Mouse (Mus musculus) neural tube, embryonic 13.5 days (tissue): ENCODE data around the gene Phb. TPM values are rescaled to one million over a fixed set of nuclear protein-coding genes. Genes with fewer than 3 reads are reported as not detected.

Experiments
- ATAC-seq: fragments of 200-750 bp; cut with Nextera tagmentation; 2 replicates; pipeline ENCODE4 v1.8.0; 2017; ENCODE audit warnings: low read depth, mild to moderate bottlenecking, moderate TSS enrichment, moderate library complexity
- H3K27ac ChIP-seq: fragments of 300-500 bp; sonication (generic); replicated peaks from 2 replicates; pipeline ENCODE4 v1.5.1; 2015; ENCODE audit warnings: moderate library complexity, mild to moderate bottlenecking, inconsistent platforms
- H3K27me3 ChIP-seq: fragments of 300-500 bp; sonication (generic); 2 replicates; pipeline ENCODE4 v1.6.1; 2015; ENCODE audit warnings: mild to moderate bottlenecking, inconsistent platforms
- H3K36me3 ChIP-seq: fragments of 300-500 bp; sonication (generic); 2 replicates; pipeline ENCODE4 v1.6.1; 2015; ENCODE audit warnings: mild to moderate bottlenecking, inconsistent platforms
- H3K4me1 ChIP-seq: fragments of 300-500 bp; sonication (generic); replicated peaks from 2 replicates; pipeline ENCODE4 v1.6.1; 2015; ENCODE audit warnings: inconsistent platforms
- H3K4me2 ChIP-seq: fragments of 300-500 bp; sonication (generic); 2 replicates; pipeline ENCODE4 v1.6.1; 2015; ENCODE audit warnings: inconsistent platforms, mild to moderate bottlenecking, moderate library complexity
- H3K4me3 ChIP-seq: fragments of 300-500 bp; sonication (generic); 2 replicates; pipeline ENCODE4 v1.5.1; 2015; ENCODE audit warnings: mild to moderate bottlenecking, inconsistent platforms
- H3K9ac ChIP-seq: fragments of 300-500 bp; sonication (generic); 2 replicates; pipeline ENCODE4 v1.6.1; 2015; ENCODE audit warnings: moderate library complexity, mild to moderate bottlenecking, inconsistent platforms
- H3K9me3 ChIP-seq: fragments of 300-500 bp; sonication (generic); 2 replicates; pipeline ENCODE4 v1.6.1; 2016; ENCODE audit warnings: inconsistent platforms
- WGBS: fragments of 180-500 bp; shearing (Covaris S2); methylation state at CpG from one replicate; pipeline ENCODE4 v1.1.7; 2015; 5-methylcytosine and 5-hydroxymethylcytosine counted together
- polyA plus RNA-seq: library from polyadenylated mRNA; unstranded; fragments of >200 nt; fragmentation: Nextera tagmentation; extraction: Ambion mirVana; gene quantifications from 2 replicates; pipeline ENCODE4 v1.2.1, GENCODE M21; 2015

Phb gene
- polyA plus RNA-seq, 1 experiment from 2014 or later: 188 TPM

DNA sequence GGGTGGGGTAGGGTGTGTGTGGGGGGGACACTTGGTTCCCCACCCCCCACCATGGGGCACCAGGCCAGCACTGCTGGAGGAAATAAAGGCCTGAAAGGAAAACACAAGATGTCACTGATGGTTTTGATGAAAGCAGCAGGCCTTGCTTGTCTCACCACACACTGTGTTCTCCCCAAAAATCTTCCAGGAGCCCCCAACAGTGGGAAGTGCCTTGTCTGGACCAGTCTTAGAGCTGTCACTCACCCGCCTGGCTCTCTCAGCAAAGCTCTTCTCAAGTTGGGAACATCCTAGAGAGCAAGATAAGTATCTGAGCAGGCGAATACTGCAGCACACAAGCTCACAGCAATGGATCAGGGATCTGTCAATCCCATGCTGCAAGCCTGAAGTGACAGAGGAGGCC, 26.0 kb upstream of the Phb start:
- peaks cover 42% of the 10 kb centered on the region for H3K4me1 ChIP-seq
- no peak overlapping the region for H3K4me3 ChIP-seq
- H3K36me3 ChIP-seq: no peaks in the 10 kb centered on the region
- H3K27ac ChIP-seq: no peak overlapping the region
- H3K9ac ChIP-seq: no peak overlapping the region
- H3K4me2 ChIP-seq: no peak overlapping the region
- peaks cover 38% of the 10 kb centered on the region for H3K27me3 ChIP-seq
- ATAC-seq: no peak
- no peaks in the 10 kb centered on the region for H3K9me3 ChIP-seq
- 65% methylated on average over 2 of the region's 2 CpGs for WGBS

DNA sequence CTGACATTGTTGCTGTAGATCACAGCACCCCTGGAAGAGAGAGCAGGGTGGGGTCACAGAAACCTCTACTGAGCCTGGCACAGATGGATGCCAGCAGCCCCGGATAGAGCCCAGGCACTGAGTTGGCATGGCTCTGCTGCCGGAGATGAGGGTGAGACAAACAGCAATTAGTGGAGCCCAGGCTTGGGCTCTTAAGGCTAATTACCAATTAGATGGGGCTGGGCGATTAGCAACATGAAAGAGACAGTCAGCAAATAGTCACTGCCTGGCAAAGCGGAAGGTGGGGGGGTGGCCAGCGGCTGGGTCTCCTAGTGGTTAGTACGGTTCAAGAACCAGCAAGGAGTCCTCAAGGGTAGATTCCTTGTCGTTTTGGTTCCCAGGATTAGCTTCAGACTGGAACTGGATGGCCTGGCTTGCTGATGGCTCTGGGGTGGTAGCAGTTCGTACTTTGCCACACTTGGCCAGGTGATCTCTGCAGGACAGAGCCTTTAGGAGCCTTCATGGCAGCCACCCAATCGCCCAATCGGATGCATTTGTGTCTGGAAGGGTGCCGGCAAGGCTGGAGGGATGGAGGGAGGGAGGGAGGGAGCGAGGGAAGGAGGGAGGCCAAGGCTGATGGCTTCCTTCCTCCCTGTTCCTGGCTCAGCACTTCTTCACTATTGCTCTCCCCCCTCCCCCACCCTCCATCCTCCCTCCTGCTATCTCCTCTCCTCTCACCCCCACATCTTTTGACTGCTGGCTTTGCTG, 24.1 kb upstream of the Phb start:
- Histone ChIP-seq H3K27ac (no peak overlapping the region), H3K9ac (no peak overlapping the region), H3K4me3 (no peak overlapping the region), H3K4me2 (no peak overlapping the region), H3K4me1 (peaks cover 44% of the 10 kb centered on the region), H3K36me3 (no peaks in the 10 kb centered on the region), H3K9me3 (no peaks in the 10 kb centered on the region), H3K27me3 (peaks cover 51% of the 10 kb centered on the region)
- 0 out of 2 replicates have a peak, but pooled peaks have one; percentile 22 for ATAC-seq
- 31% methylated on average over 12 of the region's 12 CpGs for WGBS

DNA sequence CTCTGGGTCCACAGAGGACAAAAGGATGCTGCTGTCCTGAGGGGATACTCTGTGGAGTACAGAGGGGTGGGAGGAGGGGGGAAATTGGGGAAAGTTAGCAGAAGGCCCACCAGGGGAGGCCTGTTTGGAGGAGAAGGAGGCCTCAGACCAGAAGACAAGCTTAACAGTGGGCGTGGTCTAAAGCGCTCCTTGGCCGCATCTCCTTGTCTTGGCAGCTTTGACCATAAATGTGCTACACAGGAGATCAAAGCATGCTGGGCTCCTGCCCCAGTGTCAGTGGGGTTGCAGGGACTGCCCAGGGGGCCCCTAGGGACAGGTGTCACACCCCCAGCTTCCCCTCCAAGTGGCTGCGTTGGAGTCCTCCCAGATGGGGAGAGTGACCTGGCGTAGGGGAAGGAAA, 22.9 kb upstream of the Phb start:
- H3K4me1 ChIP-seq: peaks cover 50% of the 10 kb centered on the region
- H3K9ac ChIP-seq: no peak overlapping the region
- H3K9me3 ChIP-seq: no peaks in the 10 kb centered on the region
- no peak overlapping the region for H3K4me2 ChIP-seq
- no peak overlapping the region for H3K4me3 ChIP-seq
- peaks cover 51% of the 10 kb centered on the region for H3K27me3 ChIP-seq
- no peak for ATAC-seq
- WGBS: 33% methylated on average over 5 of the region's 5 CpGs
- H3K36me3 ChIP-seq: no peaks in the 10 kb centered on the region
- H3K27ac ChIP-seq: no peak overlapping the region

DNA sequence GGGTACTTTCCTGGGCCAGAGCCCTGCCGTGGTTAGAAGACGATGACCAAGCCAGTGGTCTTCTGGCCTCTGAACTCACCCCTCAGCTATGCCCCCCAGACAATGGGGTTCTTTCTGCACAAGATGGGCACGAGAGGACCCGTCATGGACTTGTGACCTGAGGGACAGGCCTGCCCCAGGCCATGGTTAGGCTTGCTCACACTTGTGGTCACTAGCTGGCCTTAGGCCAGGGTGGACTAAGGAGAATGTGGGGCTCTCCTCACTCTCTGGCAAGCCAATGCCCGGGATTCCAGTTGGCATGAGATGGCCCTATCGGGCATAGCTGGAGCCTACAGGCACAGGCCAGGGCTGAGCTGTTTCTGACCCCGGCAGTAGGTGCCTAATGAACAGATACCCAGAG, 22.4 kb upstream of the Phb start:
- ATAC-seq: no peak
- H3K27ac ChIP-seq: no peak overlapping the region
- no peaks in the 10 kb centered on the region for H3K9me3 ChIP-seq
- H3K4me2 ChIP-seq: no peak overlapping the region
- no peaks in the 10 kb centered on the region for H3K36me3 ChIP-seq
- no peak overlapping the region for H3K9ac ChIP-seq
- no peak overlapping the region for H3K4me3 ChIP-seq
- 61% methylated on average over 7 of the region's 7 CpGs for WGBS
- peaks cover 53% of the 10 kb centered on the region for H3K4me1 ChIP-seq
- peaks cover 54% of the 10 kb centered on the region for H3K27me3 ChIP-seq

DNA sequence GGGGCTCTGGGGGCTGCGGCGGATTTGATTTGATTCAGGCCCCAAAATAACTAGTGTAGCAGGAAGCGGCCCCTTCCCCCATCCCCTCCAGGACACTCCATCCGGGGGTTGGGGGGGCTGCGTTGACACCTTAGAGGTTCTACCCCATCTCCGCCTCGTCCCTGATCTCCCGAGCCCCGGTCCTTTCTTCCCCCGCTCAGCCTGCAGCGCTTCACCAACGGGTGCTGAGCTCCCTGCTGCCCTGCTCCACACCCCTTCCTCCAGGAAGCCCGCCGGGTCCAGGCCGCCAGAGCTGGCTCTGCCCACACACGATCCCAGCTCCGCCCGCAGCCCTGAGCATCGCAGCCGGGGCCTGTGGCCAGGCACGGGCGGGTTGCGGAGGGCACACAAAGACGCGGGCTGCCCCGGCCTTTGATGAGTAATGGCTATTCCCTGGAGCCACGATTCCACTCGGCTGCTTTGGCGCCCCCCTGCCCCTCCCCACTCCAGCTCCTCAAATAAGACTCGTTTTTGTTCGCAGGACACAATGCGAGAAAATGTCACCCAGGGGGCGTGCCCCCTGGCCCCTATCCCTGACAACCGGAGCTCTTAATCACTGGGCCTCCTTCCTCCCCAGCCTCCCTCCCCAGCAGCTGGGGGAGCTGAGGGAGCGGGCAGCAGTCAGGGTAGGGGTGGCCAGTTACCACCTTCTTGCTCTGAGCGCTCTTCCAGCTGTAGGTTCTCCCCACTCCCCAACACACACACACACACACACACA, 21.2 kb upstream of the Phb start:
- ATAC-seq: no peak; the same call in 1 of the 2 replicates

DNA sequence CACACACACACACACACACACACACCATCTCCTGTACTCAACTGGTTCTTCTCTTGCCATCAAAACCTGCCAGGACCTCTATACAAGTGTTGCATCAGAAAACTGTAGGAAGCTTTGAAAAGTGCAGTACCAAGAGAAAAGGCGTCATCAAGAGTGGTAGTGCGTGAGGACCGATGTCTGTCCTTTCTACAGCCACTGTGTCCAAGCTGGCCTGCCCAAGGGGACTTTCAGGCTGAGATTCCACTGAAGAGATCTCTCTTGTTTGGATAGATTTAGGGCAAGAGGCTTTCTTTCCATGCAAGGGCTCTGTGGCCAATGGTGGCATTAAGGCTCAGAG, 20.6 kb upstream of the Phb start:
- Histone ChIP-seq H3K4me1 (peaks cover 46% of the 10 kb centered on the region), H3K9ac (no peak overlapping the region), H3K27ac (no peak overlapping the region), H3K27me3 (peaks cover 45% of the 10 kb centered on the region), H3K4me2 (no peak overlapping the region), H3K9me3 (no peaks in the 10 kb centered on the region), H3K36me3 (no peaks in the 10 kb centered on the region), H3K4me3 (no peak overlapping the region)
- 45% methylated on average over 3 of the region's 3 CpGs for WGBS
- ATAC-seq: no peak

More for the DNA sequence above, 21.2 kb upstream of the Phb start:
- Histone ChIP-seq H3K9me3 (no peaks in the 10 kb centered on the region), H3K36me3 (no peaks in the 10 kb centered on the region), H3K27me3 (peaks cover 45% of the 10 kb centered on the region), H3K4me1 (peaks cover 51% of the 10 kb centered on the region), H3K9ac (0 out of 2 replicates have a peak overlapping the region, but pooled peaks have one; percentile 31), H3K4me3 (no peak overlapping the region), H3K27ac (no peak overlapping the region), H3K4me2 (peak overlapping the region; percentile 38)
- WGBS: 2% methylated on average over 36 of the region's 36 CpGs

DNA sequence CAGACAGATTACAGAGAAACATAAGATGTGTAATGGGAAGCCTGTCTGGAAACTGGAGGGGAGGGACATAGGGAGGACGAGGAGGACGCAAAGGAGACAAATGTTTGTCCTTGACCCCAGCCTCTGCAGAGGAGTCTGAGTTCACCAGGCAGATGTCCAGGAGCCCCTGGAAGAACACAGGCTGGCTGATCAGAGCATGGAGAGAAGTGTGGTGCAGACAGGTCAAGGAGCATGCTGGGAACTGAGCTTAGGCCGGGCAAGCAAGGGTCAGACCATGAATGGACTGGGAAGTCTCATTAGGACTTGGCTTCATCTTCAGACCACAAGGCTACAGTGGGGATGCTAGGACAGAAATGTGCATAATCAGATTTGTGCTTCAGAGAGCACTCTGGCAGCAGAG, 19.0 kb upstream of the Phb start:
- peaks cover 40% of the 10 kb centered on the region for H3K4me1 ChIP-seq
- no peak overlapping the region for H3K27ac ChIP-seq
- no peak overlapping the region for H3K9ac ChIP-seq
- WGBS: 36% methylated on average over 3 of the region's 3 CpGs
- H3K36me3 ChIP-seq: no peaks in the 10 kb centered on the region
- no peaks in the 10 kb centered on the region for H3K9me3 ChIP-seq
- H3K4me3 ChIP-seq: no peak overlapping the region
- H3K27me3 ChIP-seq: peaks cover 50% of the 10 kb centered on the region
- no peak overlapping the region for H3K4me2 ChIP-seq
- ATAC-seq: no peak

DNA sequence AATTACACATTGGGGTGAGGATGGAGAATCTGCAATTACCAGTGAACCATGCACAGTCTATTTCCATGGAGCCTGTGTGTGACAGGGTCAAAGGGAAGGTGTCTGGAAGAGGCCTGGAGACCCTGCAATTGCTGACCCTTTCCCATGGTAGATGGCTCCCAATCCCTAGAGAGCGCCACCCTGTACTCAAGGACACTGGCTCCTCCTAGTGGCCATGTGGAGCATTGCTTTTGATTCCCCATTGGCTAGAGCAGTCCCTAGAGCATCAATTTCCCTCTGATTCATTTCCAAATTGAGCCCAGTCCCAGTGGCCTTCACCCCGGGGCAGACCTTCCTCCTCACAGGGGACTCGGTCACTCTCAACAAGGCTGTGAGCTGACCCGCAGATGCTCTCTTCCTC, 17.9 kb upstream of the Phb start:
- no peaks in the 10 kb centered on the region for H3K9me3 ChIP-seq
- H3K4me2 ChIP-seq: no peak overlapping the region
- H3K27ac ChIP-seq: no peak overlapping the region
- ATAC-seq: peak; percentile 44; the same call in 1 of the 2 replicates
- H3K36me3 ChIP-seq: no peaks in the 10 kb centered on the region
- peaks cover 30% of the 10 kb centered on the region for H3K4me1 ChIP-seq
- H3K27me3 ChIP-seq: peaks cover 42% of the 10 kb centered on the region
- 6% methylated on average over 4 of the region's 4 CpGs for WGBS
- no peak overlapping the region for H3K4me3 ChIP-seq
- H3K9ac ChIP-seq: no peak overlapping the region

DNA sequence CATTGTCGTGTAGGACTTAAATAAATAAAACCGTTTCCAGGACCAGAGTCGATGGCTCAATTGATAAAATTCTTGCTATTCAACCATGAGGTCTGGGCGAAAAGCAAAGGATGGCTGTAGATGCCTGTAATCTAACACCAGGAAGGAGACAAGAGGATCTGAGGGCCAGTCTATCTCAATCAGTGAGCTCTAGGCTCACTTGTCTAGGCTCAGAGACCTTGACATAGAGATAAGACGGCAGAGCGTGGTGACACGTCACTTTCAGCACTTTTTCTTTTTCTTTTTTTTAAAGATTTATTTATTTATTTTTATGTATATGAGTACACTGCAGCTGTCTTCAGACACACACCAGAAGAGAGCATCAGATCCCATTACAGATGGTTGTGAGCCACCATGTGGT, 17.2 kb upstream of the Phb start:
- H3K9me3 ChIP-seq: no peaks in the 10 kb centered on the region
- H3K36me3 ChIP-seq: no peaks in the 10 kb centered on the region
- no peak overlapping the region for H3K4me3 ChIP-seq
- ATAC-seq: no peak
- peaks cover 35% of the 10 kb centered on the region for H3K27me3 ChIP-seq
- H3K9ac ChIP-seq: no peak overlapping the region
- WGBS: 78% methylated on average over 7 of the region's 7 CpGs
- H3K27ac ChIP-seq: no peak overlapping the region
- no peak overlapping the region for H3K4me2 ChIP-seq
- H3K4me1 ChIP-seq: peaks cover 22% of the 10 kb centered on the region

DNA sequence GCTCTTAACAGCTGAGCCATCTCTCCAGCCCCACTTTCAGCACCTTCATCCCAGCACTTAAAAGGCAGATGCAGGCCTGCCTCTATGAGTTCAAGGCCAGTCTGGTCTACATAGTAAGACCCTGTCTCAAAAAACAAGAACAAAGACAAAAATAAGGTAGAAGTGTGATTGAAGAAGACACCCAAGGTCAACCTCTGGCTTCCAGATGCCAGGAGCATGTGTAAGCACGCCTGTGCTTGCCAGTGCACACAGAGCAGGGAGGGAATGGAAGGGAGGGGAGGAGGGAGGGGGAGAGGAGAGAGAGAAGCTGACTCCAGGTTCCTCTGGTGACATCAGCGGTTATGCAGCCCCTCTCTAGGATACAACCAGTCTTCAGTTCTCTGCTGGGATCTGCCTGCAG, 16.8 kb upstream of the Phb start:
- Histone ChIP-seq H3K9me3 (no peaks in the 10 kb centered on the region), H3K27ac (no peak overlapping the region), H3K4me1 (peaks cover 18% of the 10 kb centered on the region), H3K9ac (no peak overlapping the region), H3K36me3 (no peaks in the 10 kb centered on the region), H3K4me3 (no peak overlapping the region), H3K27me3 (peaks cover 32% of the 10 kb centered on the region), H3K4me2 (no peak overlapping the region)
- ATAC-seq: no peak
- WGBS: 42% methylated on average over 2 of the region's 2 CpGs

DNA sequence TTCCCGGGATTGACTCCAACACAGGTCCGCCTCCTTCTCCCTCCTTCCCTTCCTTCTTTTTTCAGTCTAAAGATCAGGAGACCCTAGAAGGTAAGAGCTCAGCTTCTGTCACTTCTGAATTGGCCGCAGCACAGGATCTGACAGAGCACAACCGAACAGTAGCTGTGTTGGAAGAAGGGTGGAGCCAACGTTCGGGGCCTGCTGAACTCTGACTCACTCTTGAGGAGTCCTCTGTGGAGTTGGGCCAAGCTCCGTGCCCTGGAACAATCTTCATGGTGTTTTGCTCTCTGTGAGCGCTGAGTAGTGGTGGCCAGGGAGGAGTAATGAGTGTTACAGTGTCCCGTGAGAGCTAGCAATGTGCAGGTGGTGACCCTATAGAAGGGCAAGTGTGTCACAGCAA, 15.8 kb upstream of the Phb start:
- Histone ChIP-seq H3K4me1 (peaks cover 9% of the 10 kb centered on the region; the same call in 1 of the 2 replicates), H3K4me2 (no peak overlapping the region), H3K36me3 (no peaks in the 10 kb centered on the region), H3K4me3 (no peak overlapping the region), H3K27ac (no peak overlapping the region), H3K27me3 (peaks cover 23% of the 10 kb centered on the region), H3K9me3 (no peaks in the 10 kb centered on the region), H3K9ac (no peak overlapping the region)
- 64% methylated on average over 9 of the region's 9 CpGs for WGBS
- ATAC-seq: no peak

DNA sequence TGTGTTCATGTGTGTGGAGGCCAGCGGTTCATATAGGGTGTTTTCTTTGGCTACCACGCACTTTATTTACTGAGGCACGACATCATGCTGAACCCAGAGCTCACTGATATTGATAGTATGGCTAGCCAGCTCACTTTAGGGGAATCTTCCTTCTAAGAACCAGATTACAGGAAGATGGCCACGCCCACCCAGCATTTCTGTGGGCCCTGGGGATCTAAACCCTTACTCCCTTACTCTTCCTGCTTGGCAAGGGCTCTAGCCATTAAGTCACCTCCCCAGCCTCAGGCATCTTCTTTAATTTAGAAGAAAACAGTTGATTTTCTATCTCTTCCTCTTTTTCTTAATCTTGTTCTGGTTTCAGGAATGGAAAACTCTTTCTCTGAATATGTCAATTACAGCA, 9.3 kb upstream of the Phb start:
- H3K36me3 ChIP-seq: no peaks in the 10 kb centered on the region
- no peak overlapping the region for H3K4me3 ChIP-seq
- no peaks in the 10 kb centered on the region for H3K27me3 ChIP-seq
- H3K27ac ChIP-seq: no peak overlapping the region
- H3K4me1 ChIP-seq: no peaks in the 10 kb centered on the region
- no peaks in the 10 kb centered on the region for H3K9me3 ChIP-seq
- no peak overlapping the region for H3K4me2 ChIP-seq
- H3K9ac ChIP-seq: no peak overlapping the region
- ATAC-seq: no peak
- 73% methylated on average over 4 of the region's 4 CpGs for WGBS
